Mouse (Mus musculus): ENCODE data around the gene Fanca.
"Not testable (repeated sequence)": the region's sequence is repeated elsewhere in the genome, so short reads cannot be mapped to it uniquely, and the experiment has no call there.

Gene Fanca

DNA sequence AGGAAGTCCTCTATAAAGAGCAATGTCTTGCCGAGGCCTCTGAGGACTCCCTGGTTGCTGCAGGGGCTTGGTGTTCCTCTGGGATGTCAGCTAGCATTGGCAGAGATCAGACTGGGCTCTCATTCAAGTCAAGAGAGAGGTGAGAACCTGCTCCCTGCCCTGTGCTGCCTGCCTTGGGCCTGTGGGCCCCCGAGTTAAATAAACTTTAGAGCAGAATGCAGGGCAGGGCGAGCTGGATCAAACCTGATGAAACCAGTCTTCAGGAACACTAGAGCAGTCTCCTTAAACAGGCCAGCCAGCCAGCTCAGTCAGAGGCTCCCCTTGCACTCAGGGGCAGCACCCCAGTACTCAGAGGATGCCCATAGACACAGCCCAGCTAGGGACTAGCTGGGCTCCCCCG lies 46.5 kb downstream of the Fanca start:
- DNase-seq (ENCODE audit: low spot score) = no peak

DNA sequence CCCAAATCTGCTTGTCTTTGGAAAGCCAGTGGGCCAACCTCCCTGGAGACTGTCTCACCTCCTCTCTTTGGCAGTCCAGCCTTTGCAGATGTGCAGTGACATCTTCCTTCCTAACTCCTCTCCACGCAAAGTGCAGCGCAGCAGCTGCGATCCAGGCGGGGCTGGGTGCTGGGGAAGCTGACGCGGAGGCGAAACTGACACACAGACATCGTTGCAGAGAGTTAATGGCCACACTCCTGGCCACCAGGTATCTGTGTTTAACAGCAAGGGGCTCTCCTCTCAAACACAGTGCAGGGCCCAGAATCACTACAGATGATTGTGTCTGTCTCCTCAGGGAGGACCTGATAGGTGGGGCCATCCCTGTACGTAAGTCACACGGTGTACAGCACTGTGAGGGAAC lies 47.2 kb downstream of the Fanca start:
- DNase-seq (ENCODE audit: low spot score) = no peak

DNA sequence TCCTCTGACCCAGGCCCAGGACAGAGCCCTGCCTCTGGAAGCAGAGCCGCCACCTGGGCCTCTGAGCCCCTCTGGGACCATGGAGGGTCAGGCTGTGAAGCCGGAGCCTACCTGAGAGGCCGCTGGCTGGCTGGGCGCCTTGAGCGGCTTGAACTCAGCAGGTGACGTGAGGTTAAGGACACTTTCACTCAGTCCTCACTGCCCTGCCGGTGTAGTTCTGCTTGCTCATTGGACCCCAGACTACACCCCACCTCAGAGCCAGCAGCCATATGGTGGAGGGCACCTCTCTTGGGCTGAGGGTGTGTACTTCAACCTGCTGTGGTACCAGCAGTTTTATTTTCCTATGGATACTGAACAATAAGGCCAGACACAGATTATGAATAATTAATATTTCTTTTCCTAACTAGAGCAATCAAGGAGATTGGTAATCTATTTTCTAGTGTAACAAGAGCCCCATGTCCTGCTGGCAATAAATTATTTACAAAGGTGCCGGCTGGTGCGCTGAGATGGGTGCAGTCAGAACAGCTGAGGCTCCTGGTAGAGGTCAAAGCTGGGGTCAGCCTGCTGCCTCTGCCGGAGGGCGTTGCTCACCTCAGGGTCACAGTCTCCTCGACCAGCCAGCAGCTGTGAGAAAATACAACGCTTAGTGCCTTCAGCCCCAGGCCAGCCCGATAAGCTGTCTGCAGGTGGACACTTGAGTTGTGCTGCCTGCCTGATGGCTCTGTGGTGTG lies 50.3 kb downstream of the Fanca start:
- DNase-seq (ENCODE audit: low spot score) = no peak

DNA sequence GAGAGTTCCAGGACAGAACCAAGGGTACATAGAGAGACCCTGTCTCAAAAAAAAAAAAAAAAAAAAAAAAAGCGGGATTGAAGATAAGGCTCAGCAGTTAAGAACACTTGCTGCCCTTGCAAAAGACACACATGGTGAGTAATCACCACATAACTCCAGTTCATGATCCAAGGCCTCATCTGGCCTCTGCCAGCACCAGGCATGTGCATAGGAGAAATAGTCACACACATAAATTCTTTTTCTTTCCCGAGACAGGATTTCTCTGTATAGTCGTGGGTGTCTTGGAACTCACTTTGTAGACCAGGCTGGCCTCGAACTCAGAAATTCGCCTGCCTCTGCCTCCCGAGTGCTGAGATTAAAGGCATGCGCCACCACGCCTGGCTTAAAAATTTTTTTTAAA lies 60.8 kb downstream of the Fanca start:
- not testable (repeated sequence) for DNase-seq (ENCODE audit: low spot score)

DNA sequence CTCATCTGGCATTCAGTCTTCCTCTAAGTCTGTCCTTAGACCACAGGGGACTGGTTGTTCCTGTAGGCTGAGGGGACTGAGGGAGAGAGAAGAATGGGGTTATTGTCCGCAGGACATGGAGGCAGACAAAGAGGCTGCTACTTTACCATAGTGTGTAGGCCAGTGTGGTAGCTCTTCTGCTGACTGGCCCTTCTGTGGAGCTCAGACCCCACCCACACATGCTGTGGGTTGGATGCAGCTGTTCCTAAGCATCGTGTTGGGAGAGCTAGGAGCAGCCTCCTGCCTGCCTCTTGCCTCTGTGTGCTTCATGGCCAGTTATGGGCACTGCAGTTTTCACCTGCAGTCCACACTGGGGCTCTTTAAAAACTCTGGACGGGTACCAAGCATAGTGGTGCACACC lies 61.3 kb downstream of the Fanca start:
- no peak for DNase-seq (ENCODE audit: low spot score)

DNA sequence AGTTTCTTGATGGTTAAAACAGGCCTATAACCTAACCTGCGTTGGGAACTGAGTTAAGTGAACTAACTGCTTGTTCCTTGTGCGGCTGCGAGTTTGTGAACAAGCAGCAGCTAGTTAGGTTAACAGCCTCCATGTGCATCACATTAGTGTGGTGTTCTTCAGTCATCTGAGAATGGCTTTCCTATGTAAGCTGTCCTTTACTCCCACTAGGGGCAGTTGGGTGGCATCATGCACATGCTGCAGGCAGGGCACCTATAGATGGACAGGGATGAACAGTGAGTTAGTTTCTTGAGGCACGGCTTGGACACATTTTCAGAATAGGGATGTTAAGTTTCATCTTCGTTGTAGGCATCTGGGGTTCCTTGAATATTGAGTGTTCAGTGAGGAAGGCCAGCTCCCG lies 63.2 kb downstream of the Fanca start:
- no peak for DNase-seq (ENCODE audit: low spot score)

DNA sequence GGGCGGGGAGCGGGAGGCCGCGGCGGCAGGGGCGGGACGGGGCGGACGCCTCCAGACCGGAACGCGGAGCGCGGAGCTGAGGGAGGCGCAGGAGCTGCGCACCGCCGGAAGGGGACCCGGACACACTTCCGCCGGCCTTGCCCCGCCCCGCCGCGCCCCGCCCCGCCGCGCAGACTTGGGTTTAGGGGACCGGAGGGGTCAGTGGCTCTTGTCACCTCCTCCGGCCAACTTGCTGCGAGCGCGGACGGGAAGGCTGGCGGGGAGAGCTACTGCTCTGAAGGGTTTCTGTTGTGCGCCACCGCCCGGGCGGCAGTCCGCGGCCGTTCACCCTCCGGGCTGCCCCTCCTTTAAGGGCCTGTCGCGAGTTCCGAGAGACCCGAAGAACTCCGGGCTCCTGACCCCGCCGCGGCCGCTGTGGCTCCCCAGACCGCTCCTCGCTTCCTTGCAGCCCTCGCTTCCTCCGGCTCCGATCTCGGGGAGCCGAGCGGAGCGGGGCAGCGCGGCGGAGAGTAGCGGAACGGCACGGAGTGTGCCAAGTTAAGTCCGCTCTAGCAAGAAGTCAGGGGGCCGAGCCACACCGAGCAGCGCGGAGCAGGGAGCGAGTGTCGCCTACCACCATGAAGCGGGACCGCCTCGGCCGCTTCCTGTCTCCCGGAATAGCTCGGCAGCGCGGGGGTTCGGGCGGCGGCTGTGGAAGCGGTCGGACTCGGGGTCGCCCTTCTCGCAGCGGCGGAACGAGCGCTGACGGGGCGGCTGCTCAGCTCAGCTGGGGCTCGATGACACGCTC lies 64.1 kb downstream of the Fanca start, which contains the start of the genes Zfp276 and Vps9d1:
Gene Zfp276, plus strand, starts transcription at position 97 of the 787 bp plus-strand sequence.
Gene Vps9d1, minus strand, starts transcription at position 250 of the 787 bp plus-strand sequence.
- peak; percentile 81 for DNase-seq (ENCODE audit: low spot score)

DNA sequence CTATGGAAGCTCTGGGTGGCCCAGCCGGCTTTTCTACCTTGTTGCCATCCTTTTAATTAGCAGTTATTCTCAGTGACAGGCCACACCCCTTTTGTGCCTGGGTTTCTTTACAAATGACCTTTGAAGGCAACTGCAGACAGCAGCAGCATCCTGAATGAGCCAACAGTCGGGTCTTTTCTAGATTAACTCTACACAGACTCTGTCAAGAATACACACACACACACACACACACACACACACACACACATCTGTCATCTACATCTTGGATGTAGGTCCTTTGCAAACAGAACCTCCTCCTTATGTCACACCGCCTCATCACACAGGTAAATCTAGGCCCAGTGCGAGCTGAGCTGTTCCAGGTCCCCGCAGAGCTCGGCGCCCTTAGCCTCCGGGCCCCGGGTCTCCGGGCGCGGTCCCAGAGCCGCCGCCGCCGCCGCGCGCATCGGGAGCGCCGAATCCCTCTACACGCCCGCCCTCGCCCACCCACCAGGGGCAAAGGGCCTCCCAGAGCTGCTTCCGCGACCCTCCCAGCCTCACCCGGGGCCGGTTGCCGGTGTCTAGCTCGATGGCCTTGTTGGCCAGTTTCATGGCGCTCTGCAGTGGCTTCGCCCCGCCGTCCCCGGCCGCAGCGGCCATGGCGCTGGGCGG lies 64.8 kb downstream of the Fanca start:
- no peak for DNase-seq (ENCODE audit: low spot score)

DNA sequence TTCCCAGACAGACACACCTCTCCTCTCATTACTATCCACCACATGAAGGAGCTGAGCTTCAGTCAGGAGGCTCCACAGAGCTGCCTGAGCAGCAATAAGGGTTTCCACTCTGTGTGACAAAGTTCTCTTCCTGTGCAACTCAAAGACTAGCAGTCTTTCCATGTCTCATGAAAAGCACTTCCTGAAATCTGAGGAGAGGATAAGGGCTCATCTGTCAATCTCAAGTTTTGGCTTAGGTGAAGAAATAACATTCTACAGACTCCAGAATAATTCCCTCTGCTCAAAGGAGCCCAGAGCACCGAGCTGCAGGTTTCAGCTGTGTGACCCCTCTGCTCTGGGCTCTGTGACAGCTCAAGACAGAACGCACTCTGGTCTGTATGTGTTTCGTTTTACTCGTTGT lies 65.5 kb downstream of the Fanca start:
- no peak for DNase-seq (ENCODE audit: low spot score)

DNA sequence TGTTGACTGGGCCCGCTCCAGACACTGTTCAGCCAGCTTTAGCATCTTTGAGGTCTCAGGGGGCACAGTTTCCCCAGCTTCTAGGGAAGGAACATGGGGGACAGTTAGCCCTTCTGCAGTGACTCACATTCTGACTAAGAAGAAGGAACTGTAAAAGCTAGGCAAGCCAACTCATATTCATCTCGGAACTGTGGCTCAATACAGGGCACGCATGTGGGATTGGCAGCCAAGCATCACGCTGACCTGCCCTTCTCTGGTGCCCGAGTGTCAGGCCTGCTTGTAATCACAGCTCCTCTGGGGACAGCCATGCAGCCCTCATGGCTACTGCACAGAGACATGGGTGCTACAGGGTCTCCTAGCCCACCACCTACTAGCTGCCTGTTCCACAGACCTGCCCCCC lies 67.4 kb downstream of the Fanca start:
- DNase-seq (ENCODE audit: low spot score) = no peak

DNA sequence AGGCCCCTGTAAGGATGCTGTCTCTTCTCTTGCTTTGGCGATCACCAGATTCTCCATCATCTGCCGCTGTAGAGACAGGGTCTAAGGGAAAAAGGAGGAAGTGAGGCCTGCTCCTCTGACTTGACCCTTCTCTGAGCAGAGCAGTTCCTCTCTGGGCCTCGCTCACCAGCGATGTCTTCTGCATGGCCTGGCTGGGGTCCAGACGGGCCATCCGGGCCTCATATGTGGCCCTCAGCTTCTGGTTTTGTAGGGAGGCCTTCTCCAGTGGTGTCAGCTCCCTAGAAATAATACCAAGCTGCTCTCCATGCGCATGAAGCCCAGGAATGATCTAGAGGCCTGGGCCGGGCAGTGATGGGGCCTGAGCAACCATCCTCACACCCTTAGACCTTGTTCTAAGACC lies 69.8 kb downstream of the Fanca start:
- no peak for DNase-seq (ENCODE audit: low spot score)

DNA sequence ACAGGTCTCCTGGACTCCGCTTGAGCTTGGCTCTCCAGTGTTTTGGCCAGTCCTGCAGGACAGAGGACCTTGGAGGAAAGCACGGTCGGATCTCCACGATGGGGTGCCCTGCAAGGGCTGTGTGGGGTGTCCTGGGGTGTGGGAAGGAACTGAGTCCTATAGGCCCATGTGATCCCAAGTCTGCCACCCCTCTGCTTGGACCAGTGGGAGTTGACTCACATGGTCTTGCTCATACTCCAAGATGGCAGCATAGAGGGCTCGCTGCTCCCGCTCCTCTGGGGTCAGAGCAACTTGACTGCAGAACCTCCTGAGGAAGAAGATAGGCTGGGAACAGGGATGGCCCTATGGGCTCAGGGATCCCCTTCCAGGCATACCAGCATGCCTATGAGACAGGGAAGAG lies 70.6 kb downstream of the Fanca start:
- no peak for DNase-seq (ENCODE audit: low spot score)

DNA sequence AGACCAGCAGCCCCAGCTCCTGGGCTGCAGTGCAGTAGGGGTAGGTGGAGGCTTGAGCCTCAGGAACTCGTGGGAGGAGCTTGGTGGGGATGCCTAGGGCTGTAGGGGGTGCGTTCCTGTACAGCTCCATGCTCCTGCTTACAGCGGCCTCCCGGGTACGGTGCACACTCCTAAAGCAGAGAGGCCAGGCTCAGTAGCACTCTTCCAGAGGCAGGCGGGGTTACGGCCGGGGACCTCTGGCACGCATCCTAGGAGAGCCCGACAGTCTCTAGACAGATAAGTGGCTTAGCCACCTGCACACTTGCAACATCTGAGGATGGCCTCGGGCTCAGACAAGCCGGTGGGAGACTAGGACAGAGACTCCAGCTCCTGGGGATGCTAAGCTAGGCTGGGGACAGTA lies 72.8 kb downstream of the Fanca start:
- DNase-seq (ENCODE audit: low spot score) = no peak

DNA sequence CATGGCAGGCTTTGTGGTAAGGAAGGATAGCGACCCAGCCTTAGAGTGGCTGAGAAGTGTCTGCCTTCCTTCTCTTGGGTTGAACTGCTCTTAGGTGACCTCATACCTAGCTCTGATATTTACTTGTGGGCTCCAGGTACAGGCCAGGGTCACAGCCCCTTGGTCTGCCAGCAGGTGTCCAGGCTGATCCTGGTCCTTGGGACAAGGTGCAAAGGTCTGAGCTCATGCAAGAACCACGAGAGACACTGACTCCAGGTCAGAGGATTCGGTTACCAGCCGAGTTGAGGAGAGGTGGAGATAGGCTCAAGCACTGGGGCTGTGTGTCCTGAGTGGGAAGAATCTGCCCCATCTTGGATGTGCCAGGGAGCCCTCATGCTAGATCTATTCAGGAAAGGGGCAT lies 74.0 kb downstream of the Fanca start:
- no peak for DNase-seq (ENCODE audit: low spot score)

DNA sequence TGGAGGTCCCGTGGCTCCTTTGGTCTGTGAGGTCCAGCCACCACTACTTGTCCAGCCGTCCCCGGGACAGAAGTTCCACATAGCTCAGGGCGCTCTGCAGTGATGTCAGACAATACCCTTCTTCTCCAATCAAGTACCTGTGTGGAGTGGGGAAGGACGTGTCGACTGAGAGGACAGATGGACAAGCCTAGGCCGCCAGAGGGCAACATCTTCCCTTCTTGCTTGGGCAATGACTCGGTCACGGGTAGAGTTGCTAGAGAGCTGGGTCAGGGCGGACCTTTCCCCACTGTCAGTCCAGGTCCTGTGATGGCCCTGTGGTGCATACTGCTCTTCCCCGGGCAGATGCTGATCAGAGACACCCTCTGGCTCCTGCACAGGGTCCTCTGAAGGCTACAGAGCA lies 75.3 kb downstream of the Fanca start:
- no peak for DNase-seq (ENCODE audit: low spot score)

DNA sequence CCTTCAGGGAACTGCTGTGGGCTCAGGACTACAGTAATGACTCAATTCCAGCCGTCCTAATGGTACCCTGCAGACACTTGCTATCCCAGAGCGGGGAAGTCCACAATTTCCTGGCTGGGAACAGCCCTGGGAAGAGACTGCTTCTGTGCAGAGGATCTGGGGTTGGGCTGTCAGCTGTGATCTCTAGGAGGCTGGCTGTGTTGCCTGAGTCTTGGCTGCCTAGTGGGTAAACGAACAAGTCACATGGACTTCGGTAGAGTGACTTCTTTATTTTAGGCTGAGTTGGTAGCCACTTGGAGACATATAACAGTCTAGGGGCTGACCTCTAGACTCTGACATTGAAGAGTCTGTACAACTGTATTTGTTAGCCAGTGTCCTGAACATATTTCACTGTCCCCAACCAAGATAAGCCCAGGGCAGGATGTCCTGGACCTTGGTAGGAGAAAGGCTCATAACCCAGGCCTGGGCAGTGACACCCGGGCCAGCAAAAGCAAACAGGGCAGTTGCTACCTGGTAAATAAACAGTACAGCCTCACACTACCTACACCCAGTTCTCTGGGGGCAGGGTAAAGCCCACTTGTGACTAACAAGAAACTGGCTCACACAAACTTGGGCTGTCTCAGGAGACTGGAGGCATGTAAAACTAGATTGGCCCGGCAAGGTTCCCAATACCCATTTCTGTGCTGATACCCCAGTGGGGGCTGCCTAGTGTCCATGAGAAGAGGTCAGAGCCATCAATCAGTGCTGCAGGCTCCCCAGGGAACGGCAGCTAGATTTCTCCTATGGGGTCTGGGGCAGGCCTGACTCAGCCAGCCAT lies 76.1 kb downstream of the Fanca start:
- no peak for DNase-seq (ENCODE audit: low spot score)

DNA sequence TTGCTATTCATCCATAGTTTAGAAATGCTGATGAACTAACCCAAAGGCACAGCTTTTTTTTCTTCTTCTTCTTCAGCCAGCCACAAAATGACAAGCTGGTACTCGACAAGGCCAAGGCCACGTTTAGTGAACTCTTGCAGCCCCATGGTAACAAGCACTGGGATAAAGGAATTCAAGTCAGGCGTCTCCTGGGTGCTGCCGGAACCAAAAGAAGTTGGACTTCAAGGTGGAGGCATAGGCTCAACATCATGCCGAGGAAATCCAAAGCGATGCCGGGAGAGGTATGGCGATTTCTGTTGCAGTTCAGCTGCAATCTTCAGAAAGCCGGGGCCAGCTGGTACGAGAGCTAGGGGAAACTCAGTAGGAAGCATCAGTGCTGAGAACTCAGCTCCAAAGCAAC lies 79.0 kb downstream of the Fanca start:
- no peak for DNase-seq (ENCODE audit: low spot score)

DNA sequence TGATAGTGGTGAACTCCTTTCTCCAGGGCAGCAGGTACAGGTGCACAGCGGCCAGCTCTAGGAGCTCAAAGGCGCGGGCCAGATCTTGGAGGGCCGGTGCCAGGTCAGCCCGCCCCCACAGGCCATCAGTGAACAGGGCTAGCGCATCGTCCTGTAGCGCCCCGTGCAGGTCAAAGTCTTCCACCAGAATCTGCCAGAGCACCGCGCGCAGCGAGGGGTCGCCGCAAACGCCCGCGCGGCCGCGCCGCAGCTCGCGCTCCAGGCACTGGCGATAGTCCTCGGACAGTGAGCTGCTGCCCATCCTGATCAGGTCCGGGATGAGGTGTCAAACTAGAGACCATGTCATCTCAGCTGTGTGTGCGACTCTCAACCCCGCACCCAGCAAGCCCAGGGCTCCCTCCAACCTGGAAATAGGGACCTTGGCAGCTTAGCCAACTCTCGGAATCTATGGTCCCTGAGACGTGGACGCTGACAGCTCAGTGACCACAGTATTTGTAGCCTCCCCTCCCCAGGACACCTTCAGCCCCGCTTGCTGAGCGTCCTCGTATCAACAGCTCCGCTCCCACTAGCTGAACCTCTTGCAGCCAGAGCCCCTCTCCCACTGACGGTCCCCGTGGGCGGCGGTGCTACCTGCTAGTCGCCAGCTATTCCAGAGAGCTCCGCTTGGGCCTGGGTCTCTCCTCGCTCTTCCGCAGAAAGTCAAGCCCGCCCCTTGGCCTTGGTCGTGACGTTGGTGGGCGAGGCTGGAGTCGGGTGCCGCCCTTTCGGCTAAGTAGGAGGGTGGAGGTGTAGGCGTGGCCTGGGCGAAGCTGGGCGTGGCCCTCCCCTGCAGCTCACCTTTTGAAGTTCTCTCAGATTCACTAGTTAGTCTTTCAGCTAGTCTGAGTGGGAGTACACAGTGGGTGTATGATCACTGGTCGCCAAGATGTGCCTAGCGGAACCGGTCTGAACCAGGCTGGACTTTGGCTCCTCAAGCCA lies 82.6 kb downstream of the Fanca start, which contains the start of gene Spata2l:
Gene Spata2l, minus strand, starts transcription at position 714 of the 978 bp plus-strand sequence.
- peak; percentile 89 for DNase-seq (ENCODE audit: low spot score)

DNA sequence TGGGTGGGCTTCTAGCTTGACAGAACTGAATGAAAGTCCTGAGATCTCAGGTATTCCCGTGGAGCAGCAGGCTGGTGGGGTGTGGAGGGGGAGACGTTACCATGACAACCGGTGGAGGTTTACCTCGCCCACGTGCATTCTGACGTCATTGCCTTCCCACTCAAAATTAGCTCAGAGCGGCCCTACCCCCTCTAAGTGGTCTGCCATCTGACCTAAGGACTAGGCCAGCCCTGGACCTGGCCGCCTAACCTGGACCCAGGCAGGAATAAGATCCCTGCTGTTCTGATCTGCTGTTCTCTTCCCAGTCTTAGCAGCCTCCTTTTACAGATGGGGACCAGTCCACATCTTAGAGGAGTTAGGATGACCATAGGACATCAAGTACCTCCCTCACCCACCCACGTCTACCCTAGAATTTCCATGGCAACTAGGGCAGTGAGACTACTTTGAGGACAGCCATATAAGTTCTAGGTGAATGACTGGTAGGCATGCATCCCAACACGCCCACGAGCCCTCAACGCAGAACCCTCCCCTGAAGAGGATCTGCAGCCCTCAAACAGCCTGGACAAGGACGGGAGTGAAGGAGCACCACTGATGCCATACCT lies 83.4 kb downstream of the Fanca start:
- no peak for DNase-seq (ENCODE audit: low spot score)

DNA sequence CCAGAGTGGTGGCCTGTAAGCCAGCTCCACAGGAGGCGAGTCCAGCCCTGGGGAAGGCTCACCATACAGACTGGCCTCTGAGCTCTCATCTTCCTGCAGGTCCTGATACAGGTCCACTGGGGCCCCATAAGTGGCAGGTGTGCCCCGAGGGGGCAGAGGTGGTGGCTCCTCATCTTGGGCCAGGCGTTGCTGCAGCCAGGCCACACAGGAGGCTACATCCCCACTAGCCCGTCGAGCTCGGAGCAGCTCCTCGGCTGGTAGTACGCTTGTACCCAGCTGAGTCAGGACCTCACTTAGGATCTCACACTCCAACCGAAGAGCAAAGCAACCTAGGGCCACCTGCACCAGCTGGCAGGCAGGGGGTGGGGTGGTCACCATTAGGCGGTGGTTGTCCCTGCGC lies 84.6 kb downstream of the Fanca start:
- no peak for DNase-seq (ENCODE audit: low spot score)
